Comparison of ENCODE assay signal across 8 mouse cellular contexts in the genomic region with DNA sequence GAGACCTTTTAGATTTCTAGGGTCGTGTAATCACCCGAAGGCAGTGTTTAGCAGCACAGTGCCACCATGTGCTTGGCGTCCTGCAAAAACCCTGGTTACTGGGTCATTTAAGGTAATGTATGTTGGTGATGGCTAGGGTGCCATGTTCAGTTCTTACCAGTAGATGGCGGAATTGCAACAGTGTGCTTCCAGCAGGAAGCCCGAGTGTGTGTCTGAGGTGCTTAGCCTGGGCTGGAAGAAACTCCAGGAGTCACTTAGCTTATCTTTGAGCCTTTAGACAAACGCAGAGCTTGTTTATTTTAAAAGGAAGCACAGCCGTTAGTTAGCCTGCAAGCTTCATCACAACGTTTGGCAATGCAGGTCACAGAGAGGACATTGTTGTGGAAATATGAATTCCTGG. TPM values are rescaled to one million over a fixed set of nuclear protein-coding genes. Genes with fewer than 3 reads are reported as not detected.
DNase-seq lines count a peak whose midpoint lies in the region; ATAC-seq and TF ChIP-seq lines count a peak whose summit lies in the region.

No protein-coding gene starts in this region.

- peak; percentile 62 for ATAC-seq in G1E (ENCODE audit: extremely low read depth, insufficient number of reproducible peaks, low FRiP score, poor library complexity, severe bottlenecking)
- peak; percentile 60 for ATAC-seq in forebrain, embryonic 11.5 days (replicated peaks; ENCODE audit: low FRiP score)
- ATAC-seq in heart, embryonic 16.5 days (replicated peaks; ENCODE audit: extremely low read depth, insufficient read depth, low FRiP score) = peak; percentile 74
- peak; percentile 59; the same call in 1 of the 2 replicates for ATAC-seq in liver, embryonic 14.5 days (ENCODE audit: insufficient read depth)

- no peak overlapping the region for H3K27ac ChIP-seq in forebrain, embryonic 11.5 days (ENCODE audit: low read depth, low read length)
- no peak overlapping the region for H3K27ac ChIP-seq in heart, embryonic 16.5 days (ENCODE audit: low read length)
- H3K27ac ChIP-seq in liver, embryonic 14.5 days = no peak overlapping the region

- H3K4me2 ChIP-seq in forebrain, embryonic 11.5 days (ENCODE audit: low read depth, low read length, severe bottlenecking) = no peak overlapping the region
- H3K4me2 ChIP-seq in heart, embryonic 16.5 days (ENCODE audit: low read depth, low read length) = peak overlapping the region; percentile 20; the same call in 1 of the 2 replicates
- no peak overlapping the region for H3K4me2 ChIP-seq in liver, embryonic 14.5 days (ENCODE audit: low read depth)

- whole genome bisulfite sequencing in forebrain, embryonic 11.5 days = 5% methylated on average over 8 of the region's 8 CpGs
- under 1% methylated on average over 8 of the region's 8 CpGs for WGBS in heart, embryonic 16.5 days
- WGBS in liver, embryonic 14.5 days (ENCODE audit: insufficient replicate concordance) = 1% methylated on average over 8 of the region's 8 CpGs

- no peak overlapping the region for H3K9ac ChIP-seq in forebrain, embryonic 11.5 days (ENCODE audit: low read length)
- no peak overlapping the region for H3K9ac ChIP-seq in heart, embryonic 16.5 days (ENCODE audit: low read length)
- no peak overlapping the region for H3K9ac ChIP-seq in liver, embryonic 14.5 days (replicated peaks)

- peak; percentile 98 for TF ChIP-seq CTCF in G1E (IDR thresholded peaks at IDR 0.05; ENCODE audit: low read depth, low read length)
- TF ChIP-seq CTCF in liver, embryonic 14.5 days (IDR thresholded peaks at IDR 0.05; ENCODE audit: low read depth) = peak; percentile 96

- H3K4me3 ChIP-seq in G1E (ENCODE audit: low read depth, low read length) = no peak overlapping the region
- no peak overlapping the region for H3K4me3 ChIP-seq in forebrain, embryonic 11.5 days (ENCODE audit: low read depth, low read length)
- no peak overlapping the region for H3K4me3 ChIP-seq in heart, embryonic 16.5 days (ENCODE audit: low read length)
- H3K4me3 ChIP-seq in liver, embryonic 14.5 days (ENCODE audit: insufficient read depth in 1 of 2, low read depth in 2 of 2, low read length in 2 of 2) = no peak overlapping the region

- no peaks in the 10 kb centered on the region for H3K36me3 ChIP-seq in G1E (replicated peaks)
- H3K36me3 ChIP-seq in forebrain, embryonic 11.5 days (ENCODE audit: control insufficient read depth, insufficient read depth, low read length) = no peaks in the 10 kb centered on the region
- H3K36me3 ChIP-seq in heart, embryonic 16.5 days (ENCODE audit: control insufficient read depth, insufficient read depth) = peaks cover 19% of the 10 kb centered on the region
- H3K36me3 ChIP-seq in liver, embryonic 14.5 days (replicated peaks; ENCODE audit: control insufficient read depth, insufficient read depth, low read depth) = no peaks in the 10 kb centered on the region

- H3K4me1 ChIP-seq in G1E (ENCODE audit: insufficient read depth, low read depth, low read length) = peaks cover 26% of the 10 kb centered on the region
- no peaks in the 10 kb centered on the region for H3K4me1 ChIP-seq in forebrain, embryonic 11.5 days (replicated peaks; ENCODE audit: control insufficient read depth, insufficient read depth, low read length)
- H3K4me1 ChIP-seq in heart, embryonic 16.5 days (ENCODE audit: control insufficient read depth, insufficient read depth, low read length) = peaks cover 6% of the 10 kb centered on the region; the same call in 1 of the 2 replicates
- H3K4me1 ChIP-seq in liver, embryonic 14.5 days (replicated peaks; ENCODE audit: control insufficient read depth in 2 of 2, insufficient read depth in 2 of 2, low read length in 1 of 2) = no peaks in the 10 kb centered on the region; a peak in 1 of 4 replicates

- no peaks in the 10 kb centered on the region for H3K9me3 ChIP-seq in G1E (replicated peaks)
- H3K9me3 ChIP-seq in forebrain, embryonic 11.5 days (ENCODE audit: control insufficient read depth, low read length) = no peaks in the 10 kb centered on the region
- no peaks in the 10 kb centered on the region for H3K9me3 ChIP-seq in heart, embryonic 16.5 days (replicated peaks; ENCODE audit: control insufficient read depth, low read length)
- no peaks in the 10 kb centered on the region for H3K9me3 ChIP-seq in liver, embryonic 14.5 days (ENCODE audit: control insufficient read depth, low read length)

- peaks cover 38% of the 10 kb centered on the region for H3K27me3 ChIP-seq in G1E (ENCODE audit: insufficient read depth, low read length)
- no peaks in the 10 kb centered on the region for H3K27me3 ChIP-seq in forebrain, embryonic 11.5 days (ENCODE audit: control insufficient read depth, insufficient read depth, low read length)
- no peaks in the 10 kb centered on the region for H3K27me3 ChIP-seq in heart, embryonic 16.5 days (ENCODE audit: control insufficient read depth, insufficient read depth, low read length)
- H3K27me3 ChIP-seq in liver, embryonic 14.5 days (ENCODE audit: control insufficient read depth, insufficient read depth, low read length) = no peaks in the 10 kb centered on the region

- no peak for TF ChIP-seq EP300 in liver, embryonic 14.5 days (IDR thresholded peaks at IDR 0.05; ENCODE audit: low read depth)

- DNase-seq in G1E (ENCODE audit: low spot score) = peak; percentile 58
- DNase-seq in c-Kit-negative CD71-positive TER-119-positive erythroid progenitor cells, embryonic 14.5 days (ENCODE audit: low read depth, low spot score) = peak; percentile 48
- DNase-seq in forebrain, embryonic 11.5 days (ENCODE audit: low spot score) = peak; percentile 86
- peak; percentile 84 to 87 for DNase-seq in kidney, postnatal 36 days
- DNase-seq in liver, embryonic 14.5 days (ENCODE audit: low read depth in 3 of 3, low spot score in 3 of 3) = peak; percentile 45 to 52 (median 45)
- peak; percentile 72 for DNase-seq in ovary, adult 18-20 months (ENCODE audit: low spot score)
- peak; percentile 47 to 66 for DNase-seq in thymus, adult 18-20 months

RNA-seq across cellular contexts. Expression of a gene that starts 17.7 kb away (rescaled TPM):
- total RNA-seq in G1E (2014; fragmentation: Nextera tagmentation) = 2.1 and 2.7 TPM in 2 replicates
- total RNA-seq in G1E (2017) = 15.6 and 19.2 TPM in 2 replicates
- 0.73 and 0.87 TPM in 2 replicates for polyA plus RNA-seq in G1E (2012)
- 0.98 and 1.1 TPM in 2 replicates for polyA plus RNA-seq in forebrain, embryonic 11.5 days (2014; fragmentation: Nextera tagmentation; extraction: Ambion mirVana)
- polyA plus RNA-seq in heart, embryonic 16.5 days (2015; fragmentation: Nextera tagmentation; extraction: Ambion mirVana) = 3.5 and 4.0 TPM in 2 replicates
- 10.1 and 11.2 TPM in 2 replicates for polyA plus RNA-seq in liver, embryonic 14.5 days (2012; rRNA removed)
- polyA plus RNA-seq in liver, embryonic 14.5 days (2014; fragmentation: Nextera tagmentation; extraction: Ambion mirVana) = 5.7 and 6.9 TPM in 2 replicates

RNA-seq across cellular contexts. Expression of a gene that starts 39.7 kb away (rescaled TPM):
- total RNA-seq in G1E (2014; fragmentation: Nextera tagmentation) (not detected in 2 replicates), G1E (2017) (0.38 TPM in 1 of 2 replicates, not detected in the other)
- polyA plus RNA-seq in G1E (2012) = not detected in 2 replicates
- 0.44 and 0.84 TPM in 2 replicates for polyA plus RNA-seq in forebrain, embryonic 11.5 days (2014; fragmentation: Nextera tagmentation; extraction: Ambion mirVana)
- 1,596 and 1,841 TPM in 2 replicates for polyA plus RNA-seq in heart, embryonic 16.5 days (2015; fragmentation: Nextera tagmentation; extraction: Ambion mirVana)
- polyA plus RNA-seq in liver, embryonic 14.5 days (2012; rRNA removed) = 0.45 and 0.50 TPM in 2 replicates
- polyA plus RNA-seq in liver, embryonic 14.5 days (2014; fragmentation: Nextera tagmentation; extraction: Ambion mirVana) = 0.51 and 0.63 TPM in 2 replicates

RNA-seq across cellular contexts. Expression of a gene that starts 39.7 kb away (rescaled TPM):
- 158 and 163 TPM in 2 replicates for total RNA-seq in G1E (2014; fragmentation: Nextera tagmentation)
- 53.6 and 61.8 TPM in 2 replicates for total RNA-seq in G1E (2017)
- polyA plus RNA-seq in G1E (2012) = 5.3 and 5.4 TPM in 2 replicates
- polyA plus RNA-seq in forebrain, embryonic 11.5 days (2014; fragmentation: Nextera tagmentation; extraction: Ambion mirVana) = 56.4 and 62.7 TPM in 2 replicates
- polyA plus RNA-seq in heart, embryonic 16.5 days (2015; fragmentation: Nextera tagmentation; extraction: Ambion mirVana) = 30.3 and 33.9 TPM in 2 replicates
- 8.1 and 12.1 TPM in 2 replicates for polyA plus RNA-seq in liver, embryonic 14.5 days (2012; rRNA removed)
- polyA plus RNA-seq in liver, embryonic 14.5 days (2014; fragmentation: Nextera tagmentation; extraction: Ambion mirVana) = 20.0 and 23.8 TPM in 2 replicates

Comparison
In these comparisons a context has a peak if more than half of its experiments do, and no peak if none do; other contexts are left out.
1. RNA of a gene that starts 39.7 kb away (polyA plus RNA-seq): 1,596 to 1,841 TPM in heart, embryonic 16.5 days; 0.44 to 0.84 TPM in forebrain, embryonic 11.5 days, 0.45 to 0.63 TPM in liver, embryonic 14.5 days and not detected in G1E; every median in the first group is over 100 times any median in the second.
2. Peak in every context shown above with its lines, with median percentiles within 50 percentile points of each other: ATAC-seq and DNase-seq.